Mouse (Mus musculus) spleen, adult 2 months (tissue): ENCODE data around the gene Arih2.

ENCODE experiments used
- CTCF ChIP-seq: fragments of 200-500 bp; IDR thresholded peaks from 2 replicates; pipeline ENCODE4 v1.5.1; 2011; ENCODE audit warnings: mild to moderate bottlenecking, inconsistent platforms; ENCODE audit not compliant: insufficient read depth, insufficient read length, insufficient replicate concordance; ENCODE audit errors: extremely low read depth
- POLR2A ChIP-seq: fragments of 200-500 bp; IDR thresholded peaks from 2 replicates; pipeline ENCODE4 v1.6.1; 2011; ENCODE audit warnings: low read depth, low read length, inconsistent platforms

DNA sequence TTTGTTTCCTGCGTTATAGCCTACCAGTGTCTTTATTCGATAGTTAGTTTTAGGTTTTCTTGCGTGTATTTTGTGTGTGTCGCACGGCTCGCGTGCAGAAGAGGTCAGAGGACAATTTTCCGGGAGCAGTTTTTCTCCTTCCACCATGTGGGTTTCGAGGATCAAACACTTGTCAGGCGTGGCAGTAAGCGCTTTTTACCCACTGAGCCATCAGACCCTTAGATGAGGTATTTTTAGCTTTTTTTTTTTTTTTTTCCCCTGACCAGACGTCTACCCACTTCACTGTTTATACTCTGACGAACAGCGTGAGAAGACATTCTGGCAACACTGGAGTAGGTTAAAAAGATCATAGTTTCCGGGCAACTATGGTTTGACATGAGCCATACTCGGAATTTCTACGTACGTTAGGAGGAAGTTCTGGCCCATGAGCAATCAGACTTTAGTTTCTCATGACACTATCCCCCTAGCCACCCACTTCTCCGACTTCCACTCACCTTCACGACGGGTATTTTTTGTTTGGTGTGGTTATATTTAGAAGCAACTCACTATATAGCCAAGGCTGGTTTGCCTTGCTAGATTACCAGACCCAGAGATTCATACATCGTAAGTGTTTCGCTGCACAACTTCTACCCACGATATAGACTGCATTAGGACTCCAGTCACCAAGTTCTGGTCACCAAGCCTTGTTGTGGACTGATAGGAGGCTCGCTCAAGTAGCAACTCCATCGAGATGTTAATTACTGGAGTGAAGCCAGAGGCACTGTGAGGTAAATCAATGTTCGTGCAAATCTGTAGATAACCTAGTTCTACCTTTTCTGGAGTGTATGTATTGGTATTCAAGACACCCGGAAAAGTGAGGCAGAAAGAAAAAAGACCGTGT, 615 bp upstream of the Arih2 start:
- no peak for TF ChIP-seq CTCF
- no peak for TF ChIP-seq POLR2A
